8 mouse cellular contexts compared by ENCODE assay signal in genomic region chr19:41206041-41206810, GRCm38 (mm10). TPM values are rescaled to one million over a fixed set of nuclear protein-coding genes. Genes with fewer than 3 reads are reported as not detected.
A peak's percentile ranks its signal among the peaks of the same experiment; 100 is the strongest.
DNase-seq lines count a peak whose midpoint lies in the region; ATAC-seq lines count a peak whose summit lies in the region.

No protein-coding gene starts in this region.

- peak overlapping the region; percentile 91 for H3K4me2 ChIP-seq in kidney, embryonic 14.5 days (replicated peaks; ENCODE audit: low read depth, low read length)

- no peak for DNase-seq in kidney, postnatal 14 days
- peak; percentile 4 to 15 for DNase-seq in heart, postnatal 10 days
- peak; percentile 50 for DNase-seq in midbrain, embryonic 10.5 days (ENCODE audit: low spot score)
- DNase-seq in urinary bladder, postnatal 25 days (ENCODE audit: low spot score): no peak
- no peak for DNase-seq in cerebellum, adult 9-10 months
- DNase-seq in thymus, postnatal 0 days (ENCODE audit: low spot score): no peak

- peak overlapping the region; percentile 45; the same call in 1 of the 2 replicates for H3K9ac ChIP-seq in kidney, embryonic 14.5 days (ENCODE audit: low read depth, low read length)

- intact Hi-C loops in heart, postnatal 10 days (cut with DNase I): no loop called here

- H3K4me3 ChIP-seq in kidney, embryonic 14.5 days (ENCODE audit: low read length): peak overlapping the region; percentile 41
- H3K4me3 ChIP-seq in brown adipose tissue, adult 24 weeks (ENCODE audit: insufficient read depth, low read depth, low read length): peak overlapping the region; percentile 8; the same call in 1 of the 2 replicates
- peak overlapping the region; percentile 64 for H3K4me3 ChIP-seq in midbrain, embryonic 10.5 days

- peaks cover 18% of the 10 kb centered on the region for H3K4me1 ChIP-seq in kidney, embryonic 14.5 days (ENCODE audit: control insufficient read depth, insufficient read depth, low read length)
- H3K4me1 ChIP-seq in brown adipose tissue, adult 24 weeks (ENCODE audit: control insufficient read depth, insufficient read depth, insufficient read length, low read length): peaks cover 2% of the 10 kb centered on the region; the same call in 1 of the 2 replicates
- peaks cover 21% of the 10 kb centered on the region for H3K4me1 ChIP-seq in midbrain, embryonic 10.5 days

- peaks cover 28% of the 10 kb centered on the region for H3K27me3 ChIP-seq in kidney, embryonic 14.5 days (ENCODE audit: control insufficient read depth, insufficient read depth, low read length)
- H3K27me3 ChIP-seq in midbrain, embryonic 10.5 days (ENCODE audit: low read depth, poor library complexity, severe bottlenecking): peaks cover 86% of the 10 kb centered on the region

- no peak overlapping the region for H3K27ac ChIP-seq in kidney, embryonic 14.5 days (ENCODE audit: low read depth, low read length)
- H3K27ac ChIP-seq in brown adipose tissue, adult 24 weeks (replicated peaks; ENCODE audit: low read depth, low read length): no peak overlapping the region
- peak overlapping the region; percentile 19; the same call in 1 of the 2 replicates for H3K27ac ChIP-seq in midbrain, embryonic 10.5 days (replicated peaks)

- WGBS in kidney, embryonic 14.5 days: under 1% methylated on average over 46 of the region's 46 CpGs
- under 1% methylated on average over 46 of the region's 46 CpGs for WGBS in midbrain, embryonic 10.5 days

- H3K9me3 ChIP-seq in kidney, embryonic 14.5 days (ENCODE audit: control insufficient read depth, low read length): no peaks in the 10 kb centered on the region
- no peaks in the 10 kb centered on the region for H3K9me3 ChIP-seq in midbrain, embryonic 10.5 days (replicated peaks)

- H3K36me3 ChIP-seq in kidney, embryonic 14.5 days (ENCODE audit: control insufficient read depth, insufficient read depth, low read length): 0 out of 2 replicates have a peak, but pooled peaks cover 3% of the 10 kb centered on the region
- peaks cover 9% of the 10 kb centered on the region; the same call in 1 of the 2 replicates for H3K36me3 ChIP-seq in midbrain, embryonic 10.5 days

- ATAC-seq in kidney, embryonic 14.5 days (ENCODE audit: low FRiP score, low TSS enrichment): peak; percentile 61

RNA-seq across cellular contexts. Expression of gene Tll2, which starts 0.4 kb away (rescaled TPM):
- not detected in 2 replicates for polyA plus RNA-seq in kidney, embryonic 14.5 days (2014; fragmentation: Nextera tagmentation; extraction: Ambion mirVana)
- polyA plus RNA-seq in brown adipose tissue, adult 24 weeks (2012; ENCODE audit: insufficient read depth, insufficient read length, missing spikeins): not detected in 2 replicates
- total RNA-seq in heart, postnatal 10 days (2021): 1 to 10 TPM; 1.3 to 2.4 TPM
- 0.53 and 0.58 TPM in 2 replicates for polyA plus RNA-seq in midbrain, embryonic 10.5 days (2016; fragmentation: Nextera tagmentation; extraction: Ambion mirVana)
- polyA plus RNA-seq in thymus, postnatal 0 days (2015; fragmentation: Nextera tagmentation; extraction: Ambion mirVana): 0.08 and 0.14 TPM in 2 replicates

RNA-seq across cellular contexts. Expression of gene Tm9sf3, which starts 57.6 kb away (rescaled TPM):
- 86.0 and 149 TPM in 2 replicates for polyA plus RNA-seq in kidney, embryonic 14.5 days (2014; fragmentation: Nextera tagmentation; extraction: Ambion mirVana)
- polyA plus RNA-seq in brown adipose tissue, adult 24 weeks (2012; ENCODE audit: insufficient read depth, insufficient read length, missing spikeins): 70.2 and 87.9 TPM in 2 replicates
- total RNA-seq in heart, postnatal 10 days (2021): 100 to 1,000 TPM; 109 to 121 TPM
- 96.0 and 99.0 TPM in 2 replicates for polyA plus RNA-seq in midbrain, embryonic 10.5 days (2016; fragmentation: Nextera tagmentation; extraction: Ambion mirVana)
- 118 and 131 TPM in 2 replicates for polyA plus RNA-seq in thymus, postnatal 0 days (2015; fragmentation: Nextera tagmentation; extraction: Ambion mirVana)

Comparison
In these comparisons a context has a peak if more than half of its experiments do, and no peak if none do; other contexts are left out.
1. H3K4me3 ChIP-seq: peak in every context shown above with its lines; median percentile 64 in midbrain, embryonic 10.5 days; 41 in kidney, embryonic 14.5 days; 8 in brown adipose tissue, adult 24 weeks.
2. DNase-seq: peak in heart, postnatal 10 days (2 of 2) and midbrain, embryonic 10.5 days (single experiment); none in kidney, postnatal 14 days (single experiment), urinary bladder, postnatal 25 days (single experiment), cerebellum, adult 9-10 months (single experiment) and thymus, postnatal 0 days (single experiment).